Mouse (Mus musculus): Measurements from ENCODE around the gene Vmn1r8. TPM values are rescaled to one million over a fixed set of nuclear protein-coding genes. Genes with fewer than 3 reads are reported as not detected.
"Not testable (repeated sequence)": the region's sequence is repeated elsewhere in the genome, so short reads cannot be mapped to it uniquely, and the experiment has no call there.

Vmn1r8 gene
- not detected in 2 replicates for polyA plus RNA-seq (2015; fragmentation: Nextera tagmentation; extraction: Ambion mirVana)

GRCm38 (mm10) chr6:57031984-57032383, at the start of gene Vmn1r8:
Vmn1r8 (plus strand) TSS chr6:57032284.
- no peak for DNase-seq (ENCODE audit: low spot score)

GRCm38 (mm10) chr6:56996943-56997342, 35.1 kb upstream of the Vmn1r8 start, which contains the start of gene Vmn1r6:
Vmn1r6 (plus strand) TSS chr6:56997243.
- DNase-seq (ENCODE audit: low spot score), result no peak

DNA sequence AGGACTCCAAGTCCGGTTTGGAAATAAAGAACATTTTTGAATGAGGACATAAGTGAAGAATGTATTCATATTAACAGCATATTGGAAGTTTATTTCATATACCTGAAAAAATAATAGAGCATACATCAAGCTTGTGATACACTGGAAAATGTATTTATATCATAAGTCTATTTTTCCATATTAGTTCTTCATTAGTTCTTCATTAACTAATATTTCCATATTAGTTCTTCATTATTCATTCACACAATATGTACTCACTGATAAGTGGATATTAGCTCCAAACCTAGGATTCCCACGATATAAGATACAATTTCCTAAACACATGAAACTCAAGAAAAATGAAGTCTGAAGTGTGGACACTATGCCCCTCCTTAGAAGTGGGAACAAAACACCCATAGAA, 6.9 kb upstream of the Vmn1r8 start, which contains the start of gene Vmn1r7:
Gene Vmn1r7, minus strand, starts transcription at position 101 of the 400 bp plus-strand sequence.
- not testable (repeated sequence) for DNase-seq (ENCODE audit: low spot score)

DNA sequence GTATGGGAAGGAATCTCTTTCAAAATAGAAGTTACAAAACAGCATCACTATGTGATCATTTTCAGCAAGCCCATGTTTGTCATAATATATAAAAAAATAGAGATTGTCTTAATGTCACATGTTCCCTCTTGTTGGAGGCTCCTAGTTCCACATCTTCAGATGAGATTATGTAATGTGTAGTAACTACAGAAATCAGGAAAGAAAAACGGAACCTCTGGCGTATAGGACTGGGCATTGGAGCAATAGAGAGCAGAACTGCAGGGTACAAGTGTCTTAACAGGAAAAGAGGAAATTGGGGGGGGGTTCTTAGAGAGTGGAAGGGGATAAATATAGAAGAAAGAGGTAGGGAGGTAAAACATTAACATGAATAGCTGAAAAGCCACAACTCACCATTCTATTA, 2.6 kb downstream of the Vmn1r8 start:
- no peak for DNase-seq (ENCODE audit: low spot score)

DNA sequence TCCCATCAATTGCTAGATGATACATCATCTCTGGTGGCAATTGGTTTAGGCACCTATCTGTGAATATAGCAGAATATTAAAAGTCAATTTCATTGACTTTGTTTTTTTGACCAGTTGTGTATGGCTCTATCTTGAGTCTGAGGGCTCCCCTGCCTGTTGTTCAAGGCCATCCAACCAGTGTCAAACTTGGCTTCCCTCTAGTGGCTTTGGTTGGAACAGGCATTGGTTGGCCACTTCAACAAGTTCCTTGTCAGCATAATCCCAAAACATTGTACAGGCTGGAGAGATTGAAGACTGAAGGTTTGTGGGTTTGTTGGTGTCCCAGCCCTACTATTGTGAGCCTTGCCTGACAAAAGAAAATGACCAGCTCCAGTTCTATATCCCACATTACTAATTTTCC, 31.6 kb downstream of the Vmn1r8 start:
- DNase-seq (ENCODE audit: low spot score), result no peak

- no peak for DNase-seq (ENCODE audit: low spot score)
Observed at GRCm38 (mm10) chr6:57066487-57066886, 34.4 kb downstream of the Vmn1r8 start, which contains the start of gene Vmn1r9. Vmn1r9 (plus strand) TSS chr6:57066787.

Other genes with a start within 250 kb of the Vmn1r8 start
- 19.0 and 22.6 TPM in 2 replicates for gene Kbtbd2, start 234.5 kb upstream of the Vmn1r8 start, polyA plus RNA-seq (2015; fragmentation: Nextera tagmentation; extraction: Ambion mirVana)
- gene Fkbp9, start 200.2 kb upstream of the Vmn1r8 start, polyA plus RNA-seq (2015; fragmentation: Nextera tagmentation; extraction: Ambion mirVana), result 27.6 and 29.0 TPM in 2 replicates
- 70.1 and 73.9 TPM in 2 replicates for gene Nt5c3, start 108.4 kb upstream of the Vmn1r8 start, polyA plus RNA-seq (2015; fragmentation: Nextera tagmentation; extraction: Ambion mirVana)
- gene Vmn1r4, start 108.3 kb upstream of the Vmn1r8 start, polyA plus RNA-seq (2015; fragmentation: Nextera tagmentation; extraction: Ambion mirVana), result 0.27 and 0.51 TPM in 2 replicates
- gene Vmn1r5, start 62.0 kb upstream of the Vmn1r8 start, polyA plus RNA-seq (2015; fragmentation: Nextera tagmentation; extraction: Ambion mirVana), result not detected in 2 replicates
- gene Vmn1r6, start 35.0 kb upstream of the Vmn1r8 start, polyA plus RNA-seq (2015; fragmentation: Nextera tagmentation; extraction: Ambion mirVana), result not detected in 2 replicates
- gene Vmn1r7, start 7.0 kb upstream of the Vmn1r8 start, polyA plus RNA-seq (2015; fragmentation: Nextera tagmentation; extraction: Ambion mirVana), result not detected in 2 replicates
- gene Vmn1r9, start 34.5 kb downstream of the Vmn1r8 start, polyA plus RNA-seq (2015; fragmentation: Nextera tagmentation; extraction: Ambion mirVana), result not detected in 2 replicates
- not detected in 2 replicates for gene Vmn1r10, start 77.2 kb downstream of the Vmn1r8 start, polyA plus RNA-seq (2015; fragmentation: Nextera tagmentation; extraction: Ambion mirVana)
- gene Vmn1r11, start 101.2 kb downstream of the Vmn1r8 start, polyA plus RNA-seq (2015; fragmentation: Nextera tagmentation; extraction: Ambion mirVana), result not detected in 2 replicates
- gene Vmn1r12, start 124.6 kb downstream of the Vmn1r8 start, polyA plus RNA-seq (2015; fragmentation: Nextera tagmentation; extraction: Ambion mirVana), result not detected in 2 replicates
- not detected in 2 replicates for gene Vmn1r13, start 171.0 kb downstream of the Vmn1r8 start, polyA plus RNA-seq (2015; fragmentation: Nextera tagmentation; extraction: Ambion mirVana)
- gene Vmn1r14, start 199.4 kb downstream of the Vmn1r8 start, polyA plus RNA-seq (2015; fragmentation: Nextera tagmentation; extraction: Ambion mirVana), result not detected in 2 replicates
- gene Vmn1r15, start 225.7 kb downstream of the Vmn1r8 start, polyA plus RNA-seq (2015; fragmentation: Nextera tagmentation; extraction: Ambion mirVana), result not detected in 2 replicates